Mouse (Mus musculus) frontal cortex, adult 2 months (tissue): ENCODE results near the gene Gm8720. TPM values are rescaled to one million over a fixed set of nuclear protein-coding genes. Genes with fewer than 3 reads are reported as not detected.
"Not testable (repeated sequence)": the region's sequence is repeated elsewhere in the genome, so short reads cannot be mapped to it uniquely, and the experiment has no call there.

Experiments
- DNase-seq, 2 experiments: peaks; one replicate each; pipeline ENCODE4 v3.0.0; 2022; ENCODE audit warnings: low spot score in 1 of 2; ENCODE audit errors: extremely low spot score in 1 of 2
- polyA plus RNA-seq: library from polyadenylated mRNA; depleted of rRNA; stranded (reverse); fragments of >200 nt; gene quantifications from 2 replicates; pipeline ENCODE4 v1.2.3, GENCODE M21; 2012; rRNA removed

The Gm8720 gene
- not detected in 2 replicates for polyA plus RNA-seq

DNA sequence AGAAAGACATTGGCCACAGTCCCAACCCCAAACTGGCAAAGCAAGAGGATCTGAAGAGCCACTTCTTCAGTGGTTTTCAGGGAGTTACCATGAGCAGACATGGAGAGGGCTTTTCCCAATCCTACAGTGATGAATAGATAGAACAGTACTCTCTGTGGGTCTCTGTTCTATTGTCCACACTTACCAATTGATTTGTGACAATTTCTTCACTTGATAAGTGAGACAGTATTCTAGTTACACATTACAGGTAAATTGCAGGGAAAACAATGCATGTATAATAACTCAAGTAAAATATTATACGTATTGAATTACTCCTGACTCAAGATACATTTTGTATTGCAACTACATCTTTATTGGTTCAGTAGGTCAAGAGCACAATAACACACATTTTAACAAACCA, at the start of gene Gm8720:
TSS of gene Gm8720 (minus strand) at position 101 of the 400 bp plus-strand sequence.
- not testable (repeated sequence) for DNase-seq

- DNase-seq: not testable (repeated sequence)
Observed at GRCm38 (mm10) chr7:23055240-23055639, 12.0 kb downstream of the Gm8720 start, which contains the start of gene Vmn1r163. Gene Vmn1r163 (plus strand): TSS chr7:23055540.

GRCm38 (mm10) chr7:23019823-23020222, 47.4 kb downstream of the Gm8720 start, which contains the start of gene Gm4216:
Gene Gm4216 (minus strand): TSS chr7:23019923.
- not testable (repeated sequence) for DNase-seq

Other genes starting within 250 kb of the Gm8720 start
- not detected in 2 replicates for gene Vmn1r159, start 223.9 kb downstream of the Gm8720 start, polyA plus RNA-seq
- not detected in 2 replicates for gene Vmn1r160, start 196.2 kb downstream of the Gm8720 start, polyA plus RNA-seq
- gene Gm4214, start 82.8 kb downstream of the Gm8720 start, polyA plus RNA-seq: not detected in 2 replicates
- gene Gm4216, start 47.5 kb downstream of the Gm8720 start, polyA plus RNA-seq: not detected in 2 replicates
- not detected in 2 replicates for gene Vmn1r163, start 11.9 kb downstream of the Gm8720 start, polyA plus RNA-seq
- not detected in 2 replicates for gene Gm10662, start 77.0 kb upstream of the Gm8720 start, polyA plus RNA-seq
- not detected in 2 replicates for gene Vmn1r165, start 149.9 kb upstream of the Gm8720 start, polyA plus RNA-seq
- gene Vmn1r166, start 184.2 kb upstream of the Gm8720 start, polyA plus RNA-seq: not detected in 2 replicates
- not detected in 2 replicates for gene Gm6902, start 211.4 kb upstream of the Gm8720 start, polyA plus RNA-seq
- gene Nlrp4e, start 233.7 kb upstream of the Gm8720 start, polyA plus RNA-seq: not detected in 2 replicates